Mouse (Mus musculus) stomach, postnatal 0 days (tissue): ENCODE data around the gene Cxcl12. TPM values are rescaled to one million over a fixed set of nuclear protein-coding genes. Genes with fewer than 3 reads are reported as not detected.

Experiments
- ATAC-seq: fragments of 200-750 bp; cut with Nextera tagmentation; 2 replicates; pipeline ENCODE4 v1.8.0; 2017; ENCODE audit not compliant: low FRiP score, low TSS enrichment
- DNase-seq: peaks from one replicate; pipeline ENCODE4 v3.0.0-alpha.2; 2016; ENCODE audit warnings: low spot score
- H3K27ac ChIP-seq: fragments of 300-500 bp; sonication (generic); replicated peaks from 2 replicates; pipeline ENCODE4 v1.5.1; 2014; ENCODE audit warnings: mild to moderate bottlenecking, control low read depth
- H3K27me3 ChIP-seq: fragments of 300-500 bp; sonication (generic); 2 replicates; pipeline ENCODE4 v1.6.1; 2014; ENCODE audit warnings: low read length; ENCODE audit not compliant: control insufficient read depth, insufficient read depth
- H3K36me3 ChIP-seq: fragments of 300-500 bp; sonication (generic); 2 replicates; pipeline ENCODE4 v1.6.1; 2014; ENCODE audit warnings: low read length, mixed read lengths; ENCODE audit not compliant: control insufficient read depth, insufficient read depth
- H3K4me1 ChIP-seq: fragments of 300-500 bp; sonication (generic); replicated peaks from 2 replicates; pipeline ENCODE4 v1.6.1; 2014; ENCODE audit warnings: antibody characterized with exemption; ENCODE audit not compliant: control insufficient read depth, insufficient read depth
- H3K4me2 ChIP-seq: fragments of 300-500 bp; sonication (generic); replicated peaks from 2 replicates; pipeline ENCODE4 v1.6.1; 2014; ENCODE audit warnings: low read depth, mild to moderate bottlenecking, control low read depth, moderate library complexity
- H3K4me3 ChIP-seq: fragments of 300-500 bp; sonication (generic); 2 replicates; pipeline ENCODE4 v1.5.1; 2014; ENCODE audit warnings: low read depth, low read length, control low read depth
- H3K9ac ChIP-seq: fragments of 300-500 bp; sonication (generic); 2 replicates; pipeline ENCODE4 v1.6.1; 2014; ENCODE audit warnings: mild to moderate bottlenecking, low read length, control low read depth, mixed read lengths
- H3K9me3 ChIP-seq: fragments of 300-500 bp; sonication (generic); 2 replicates; pipeline ENCODE4 v1.6.1; 2016; ENCODE audit warnings: low read length; ENCODE audit not compliant: control insufficient read depth
- CTCF ChIP-seq: IDR thresholded peaks from 2 replicates; pipeline ENCODE4 v1.5.1; 2016; ENCODE audit warnings: antibody characterized with exemption, low read depth, mild to moderate bottlenecking, moderate library complexity
- EP300 ChIP-seq: optimal IDR thresholded peaks from 2 replicates; pipeline ENCODE3; 2016; ENCODE audit warnings: antibody characterized with exemption
- WGBS: fragments of 180-500 bp; shearing (Covaris S2); extraction: QIAGEN DNeasy Blood & Tissue Kit; methylation state at CpG from one replicate; pipeline ENCODE4 v1.1.7; 2014; 5-methylcytosine and 5-hydroxymethylcytosine counted together
- polyA plus RNA-seq: library from polyadenylated mRNA; unstranded; fragments of >200 nt; fragmentation: Nextera tagmentation; extraction: Ambion mirVana; gene quantifications from 2 replicates; pipeline ENCODE4 v1.2.1, GENCODE M21; 2015

The Cxcl12 gene
- polyA plus RNA-seq, 1 experiment from 2014 or later: 61.1 TPM

DNA sequence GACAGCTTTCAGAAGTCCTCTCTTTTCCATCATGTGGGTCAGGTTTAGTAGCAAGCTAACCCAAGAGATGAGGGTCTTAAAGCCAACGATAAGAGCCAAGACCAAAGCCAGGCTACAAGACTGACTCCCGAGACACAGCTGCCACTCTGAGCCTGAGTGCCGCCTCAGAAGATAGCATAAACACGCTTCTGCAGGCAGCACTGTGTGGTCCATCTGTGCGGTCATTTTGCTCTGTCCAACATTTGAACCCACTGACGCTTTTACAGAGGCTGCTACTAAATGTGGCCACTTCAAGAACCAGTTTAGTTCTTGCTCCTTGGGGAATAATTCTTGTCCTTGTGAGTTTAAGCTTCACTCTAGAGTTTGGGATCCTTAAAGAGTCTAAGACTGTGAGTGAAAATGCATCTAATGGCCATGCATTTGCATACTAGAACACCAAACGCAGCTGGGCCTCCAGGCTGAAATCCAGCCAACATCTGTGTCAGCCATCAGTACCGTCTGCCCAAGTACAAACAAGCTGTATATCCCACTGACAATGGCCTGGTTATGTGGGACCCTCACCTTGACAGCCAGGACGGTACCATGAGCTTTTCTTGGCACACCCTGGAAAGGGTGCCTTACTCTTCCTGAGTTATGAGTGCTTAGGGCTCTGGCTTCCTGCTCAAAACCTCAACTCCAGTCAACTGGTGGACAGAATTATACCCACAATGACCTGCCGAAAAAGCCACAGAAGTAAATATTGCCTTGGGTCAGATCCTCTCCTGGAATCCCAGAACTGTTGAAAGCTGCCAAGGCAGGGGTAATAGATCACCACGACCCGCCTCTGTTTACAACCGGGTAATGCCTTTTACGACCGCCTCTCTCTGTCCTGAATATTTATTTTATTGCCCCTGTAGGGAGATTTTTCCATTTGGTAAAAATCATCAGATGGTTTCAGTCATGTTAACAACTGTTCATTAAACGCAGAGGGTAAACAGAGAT is 8.3 kb upstream of the Cxcl12 start:
- 32% methylated on average over 16 of the region's 16 CpGs for WGBS
- DNase-seq (no peak), ATAC-seq (no peak)
- Histone ChIP-seq H3K36me3 (no peaks in the 10 kb centered on the region), H3K4me3 (no peak overlapping the region), H3K9me3 (no peaks in the 10 kb centered on the region), H3K27me3 (no peaks in the 10 kb centered on the region), H3K9ac (no peak overlapping the region), H3K27ac (no peak overlapping the region), H3K4me2 (no peak overlapping the region), H3K4me1 (no peaks in the 10 kb centered on the region)
- TF ChIP-seq EP300 (no peak), CTCF (no peak)

DNA sequence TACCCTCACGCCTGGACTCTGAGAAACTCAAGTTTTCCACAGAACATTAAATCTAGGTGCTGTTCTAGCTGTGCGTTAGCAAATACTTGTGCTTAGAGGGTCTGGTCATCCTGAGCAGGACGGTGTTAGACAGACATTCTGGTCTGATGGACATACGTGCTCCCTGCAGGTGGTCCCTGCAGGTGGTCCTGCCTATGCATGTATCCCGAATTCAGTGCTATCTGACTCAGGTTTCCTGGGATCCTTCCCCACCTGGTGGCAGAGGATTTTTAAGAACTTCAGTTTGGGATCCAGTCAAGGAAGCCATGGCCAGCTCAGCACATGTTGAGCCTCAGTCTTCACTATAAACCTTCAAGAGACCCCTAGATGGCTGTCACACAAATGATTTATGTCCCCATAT is 4.8 kb upstream of the Cxcl12 start:
- Histone ChIP-seq H3K4me2 (no peak overlapping the region), H3K36me3 (no peaks in the 10 kb centered on the region), H3K4me3 (no peak overlapping the region), H3K4me1 (no peaks in the 10 kb centered on the region), H3K9ac (no peak overlapping the region), H3K27ac (no peak overlapping the region), H3K9me3 (no peaks in the 10 kb centered on the region), H3K27me3 (no peaks in the 10 kb centered on the region; the same call in 1 of the 2 replicates)
- no peak for TF ChIP-seq EP300
- TF ChIP-seq CTCF: no peak
- WGBS: 87% methylated on average over 5 of the region's 5 CpGs
- ATAC-seq: no peak
- DNase-seq: no peak

DNA sequence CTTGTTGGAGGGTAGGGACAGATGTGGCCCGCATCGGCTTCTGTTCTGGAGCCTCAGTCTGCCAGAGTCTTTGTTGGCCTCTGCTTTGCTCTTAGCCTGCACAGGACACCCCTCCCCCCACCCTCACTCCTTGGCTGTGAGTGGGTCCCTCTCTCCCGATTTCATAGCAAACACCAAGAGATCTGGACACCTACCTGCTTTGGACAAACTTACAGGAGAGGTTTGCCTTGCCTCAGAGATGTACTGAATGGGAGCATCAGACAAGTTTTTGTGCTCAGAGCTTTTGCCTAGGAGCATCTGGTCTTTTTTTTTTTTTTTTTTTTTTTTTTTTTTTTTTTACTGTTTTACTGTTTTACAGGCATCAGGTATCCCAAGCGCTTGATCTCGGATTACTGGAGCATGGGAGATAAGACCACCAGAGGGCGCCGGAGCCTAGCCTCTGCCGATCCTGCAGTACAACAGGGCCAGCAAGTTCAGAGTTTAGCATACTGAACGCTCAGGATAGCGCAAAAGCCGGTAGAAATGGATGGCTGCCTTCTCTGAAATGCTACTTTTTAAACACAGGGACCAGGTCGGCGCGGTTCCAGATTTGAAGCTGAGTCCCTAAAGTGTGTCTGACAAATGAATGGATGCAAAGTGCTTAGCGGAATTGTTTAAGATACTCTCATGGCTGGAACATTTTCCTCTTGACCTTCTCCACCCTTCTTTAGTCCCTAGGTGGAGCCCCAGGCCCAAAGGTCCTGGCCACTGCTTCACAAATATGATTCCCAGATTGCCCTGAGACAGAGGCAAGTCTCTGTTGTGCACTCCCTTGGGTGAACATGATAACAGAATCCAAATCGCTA is 1.5 kb upstream of the Cxcl12 start:
- H3K27ac ChIP-seq: no peak overlapping the region
- no peak overlapping the region for H3K4me3 ChIP-seq
- no peak overlapping the region for H3K4me2 ChIP-seq
- H3K9me3 ChIP-seq: no peaks in the 10 kb centered on the region
- H3K36me3 ChIP-seq: no peaks in the 10 kb centered on the region
- peak; percentile 90 for DNase-seq
- 9% methylated on average over 16 of the region's 16 CpGs for WGBS
- no peaks in the 10 kb centered on the region; the same call in 1 of the 2 replicates for H3K27me3 ChIP-seq
- TF ChIP-seq CTCF (peak; percentile 83), EP300 (no peak)
- ATAC-seq: peak; percentile 67
- H3K4me1 ChIP-seq: peaks cover 3% of the 10 kb centered on the region; the same call in 1 of the 2 replicates
- no peak overlapping the region for H3K9ac ChIP-seq

DNA sequence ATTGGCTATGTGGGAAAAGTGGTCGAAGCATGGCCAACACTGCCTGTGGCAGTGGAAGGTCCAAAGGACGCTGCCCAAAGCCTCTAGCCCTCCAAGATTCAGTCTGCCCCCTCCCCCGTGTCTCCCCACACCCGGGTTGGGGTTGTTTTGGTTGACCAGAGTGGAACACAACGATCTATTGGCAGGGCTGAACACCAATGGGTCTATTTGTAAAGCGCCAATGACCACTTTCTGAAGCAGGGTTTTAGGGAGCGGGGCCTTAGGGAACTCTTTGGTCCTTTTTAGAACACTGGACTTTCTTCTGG is 957 bp upstream of the Cxcl12 start:
- H3K9me3 ChIP-seq: no peaks in the 10 kb centered on the region
- H3K4me3 ChIP-seq: no peak overlapping the region
- WGBS: 32% methylated on average over 7 of the region's 7 CpGs
- no peaks in the 10 kb centered on the region for H3K36me3 ChIP-seq
- H3K27ac ChIP-seq: no peak overlapping the region
- no peak overlapping the region for H3K9ac ChIP-seq
- H3K4me1 ChIP-seq: peaks cover 3% of the 10 kb centered on the region; the same call in 1 of the 2 replicates
- no peak for DNase-seq
- no peaks in the 10 kb centered on the region; the same call in 1 of the 2 replicates for H3K27me3 ChIP-seq
- no peak overlapping the region for H3K4me2 ChIP-seq
- TF ChIP-seq EP300 (no peak), CTCF (no peak)
- no peak for ATAC-seq

DNA sequence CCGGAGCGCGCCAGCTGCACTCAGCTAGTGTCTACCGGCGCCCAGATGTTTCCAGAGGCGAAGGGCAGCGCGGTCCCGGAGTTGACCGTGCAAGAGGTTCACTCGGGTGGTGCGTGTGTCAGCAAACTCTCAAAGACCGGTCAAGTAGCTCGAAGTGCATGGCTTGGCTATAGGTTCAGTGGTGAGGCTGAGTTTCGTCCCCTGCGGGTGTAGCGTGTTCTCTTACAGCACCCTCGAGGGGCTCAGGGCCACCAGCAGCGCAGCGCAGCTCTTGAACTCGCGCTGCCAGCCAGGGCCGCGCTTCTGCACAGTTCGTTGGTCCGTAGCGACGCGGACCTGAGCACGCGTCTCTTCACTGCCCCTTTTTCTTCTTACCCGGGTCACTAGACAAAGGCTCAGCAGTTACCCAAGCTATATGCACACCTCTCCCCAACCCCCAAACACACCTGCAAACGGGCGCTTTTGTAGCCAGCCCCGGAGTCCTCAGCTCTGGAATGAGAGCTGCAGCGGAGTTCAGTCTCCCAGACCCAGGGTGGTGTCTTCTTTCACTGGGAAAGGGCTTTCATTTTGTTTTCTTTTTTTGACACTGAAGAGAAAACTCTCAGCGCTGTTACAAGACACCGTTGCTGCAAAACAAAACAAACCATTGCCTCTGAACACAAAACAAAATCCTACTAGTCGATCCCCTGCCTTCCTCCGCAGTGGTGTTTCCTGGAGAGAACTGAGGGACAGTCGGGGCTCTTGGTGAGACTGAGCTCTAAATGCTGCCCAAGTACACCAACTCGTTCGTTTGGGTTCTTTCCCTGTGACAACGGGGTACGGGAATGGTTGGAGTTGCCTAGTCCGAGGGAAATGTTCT is 945 bp downstream of the Cxcl12 start:
- peak overlapping the region; percentile 63 for H3K27ac ChIP-seq
- H3K27me3 ChIP-seq: no peaks in the 10 kb centered on the region; the same call in 1 of the 2 replicates
- no peaks in the 10 kb centered on the region for H3K36me3 ChIP-seq
- H3K4me3 ChIP-seq: peak overlapping the region; percentile 63
- H3K9me3 ChIP-seq: no peaks in the 10 kb centered on the region
- DNase-seq (peak; percentile 26), ATAC-seq (peak; percentile 35; the same call in 1 of the 2 replicates)
- no peak for TF ChIP-seq EP300
- no peak for TF ChIP-seq CTCF
- WGBS: under 1% methylated on average over 46 of the region's 46 CpGs
- peaks cover 3% of the 10 kb centered on the region; the same call in 1 of the 2 replicates for H3K4me1 ChIP-seq
- H3K9ac ChIP-seq: peak overlapping the region; percentile 71
- peak overlapping the region; percentile 91 for H3K4me2 ChIP-seq
